Mouse (Mus musculus) hindbrain, embryonic 13.5 days (tissue): Measurements from ENCODE around the gene Nup210l. TPM values are rescaled to one million over a fixed set of nuclear protein-coding genes. Genes with fewer than 3 reads are reported as not detected.

Source experiments
- ATAC-seq: fragments of 200-750 bp; cut with Nextera tagmentation; 2 replicates; pipeline ENCODE4 v1.8.0; 2017; ENCODE audit warnings: moderate TSS enrichment; ENCODE audit not compliant: low FRiP score
- H3K27ac ChIP-seq: fragments of 300-500 bp; sonication (generic); 2 replicates; pipeline ENCODE4 v1.5.1; 2015; ENCODE audit warnings: inconsistent platforms, mild to moderate bottlenecking, moderate library complexity
- H3K27me3 ChIP-seq: fragments of 300-500 bp; sonication (generic); 2 replicates; pipeline ENCODE4 v1.6.1; 2015; ENCODE audit warnings: mild to moderate bottlenecking, inconsistent platforms
- H3K36me3 ChIP-seq: fragments of 300-500 bp; sonication (generic); 2 replicates; pipeline ENCODE4 v1.6.1; 2015; ENCODE audit warnings: mild to moderate bottlenecking, inconsistent platforms
- H3K4me1 ChIP-seq: fragments of 300-500 bp; sonication (generic); replicated peaks from 2 replicates; pipeline ENCODE4 v1.6.1; 2015; ENCODE audit warnings: inconsistent platforms
- H3K4me2 ChIP-seq: fragments of 300-500 bp; sonication (generic); 2 replicates; pipeline ENCODE4 v1.6.1; 2015; ENCODE audit warnings: inconsistent platforms, mild to moderate bottlenecking, moderate library complexity
- H3K4me3 ChIP-seq: fragments of 300-500 bp; sonication (generic); 2 replicates; pipeline ENCODE4 v1.5.1; 2015; ENCODE audit warnings: mild to moderate bottlenecking, inconsistent platforms
- H3K9ac ChIP-seq: fragments of 300-500 bp; sonication (generic); 2 replicates; pipeline ENCODE4 v1.6.1; 2015; ENCODE audit warnings: mild to moderate bottlenecking, inconsistent platforms
- H3K9me3 ChIP-seq: fragments of 300-500 bp; sonication (generic); 2 replicates; pipeline ENCODE4 v1.6.1; 2016; ENCODE audit warnings: inconsistent platforms
- WGBS: fragments of 180-500 bp; shearing (Covaris S2); methylation state at CpG from one replicate; pipeline ENCODE4 v1.1.7; 2015; 5-methylcytosine and 5-hydroxymethylcytosine counted together
- polyA plus RNA-seq: library from polyadenylated mRNA; unstranded; fragments of >200 nt; fragmentation: Nextera tagmentation; extraction: Ambion mirVana; gene quantifications from 2 replicates; pipeline ENCODE4 v1.2.1, GENCODE M21; 2015

Gene Nup210l
- polyA plus RNA-seq, 1 experiment from 2014 or later = 0.31 TPM

DNA sequence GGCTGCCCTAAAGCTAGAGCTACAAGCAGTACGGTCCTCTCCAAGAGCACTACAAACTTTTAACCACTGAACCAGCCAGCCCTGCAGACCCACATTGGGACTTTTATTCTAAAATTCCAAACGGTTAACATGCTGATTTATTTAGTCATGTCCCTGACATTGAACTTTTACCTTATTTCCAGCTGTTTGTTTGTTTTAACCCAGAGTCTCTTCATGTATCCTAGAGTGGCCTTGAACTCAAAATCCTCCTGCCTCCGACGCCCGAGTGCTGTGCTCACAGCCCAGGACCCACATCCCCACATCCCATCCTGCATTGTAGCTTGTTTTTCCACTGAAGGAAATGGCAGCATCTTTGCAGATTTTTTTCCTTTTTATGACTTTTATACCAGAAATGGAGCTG lies 31.1 kb downstream of the Nup210l start:
- WGBS = 83% methylated on average over 5 of the region's 5 CpGs
- no peaks in the 10 kb centered on the region for H3K9me3 ChIP-seq
- ATAC-seq = no peak
- no peak overlapping the region for H3K9ac ChIP-seq
- H3K36me3 ChIP-seq = no peaks in the 10 kb centered on the region
- no peaks in the 10 kb centered on the region for H3K4me1 ChIP-seq
- no peak overlapping the region for H3K4me3 ChIP-seq
- no peak overlapping the region for H3K27ac ChIP-seq
- H3K4me2 ChIP-seq = no peak overlapping the region
- H3K27me3 ChIP-seq = no peaks in the 10 kb centered on the region

DNA sequence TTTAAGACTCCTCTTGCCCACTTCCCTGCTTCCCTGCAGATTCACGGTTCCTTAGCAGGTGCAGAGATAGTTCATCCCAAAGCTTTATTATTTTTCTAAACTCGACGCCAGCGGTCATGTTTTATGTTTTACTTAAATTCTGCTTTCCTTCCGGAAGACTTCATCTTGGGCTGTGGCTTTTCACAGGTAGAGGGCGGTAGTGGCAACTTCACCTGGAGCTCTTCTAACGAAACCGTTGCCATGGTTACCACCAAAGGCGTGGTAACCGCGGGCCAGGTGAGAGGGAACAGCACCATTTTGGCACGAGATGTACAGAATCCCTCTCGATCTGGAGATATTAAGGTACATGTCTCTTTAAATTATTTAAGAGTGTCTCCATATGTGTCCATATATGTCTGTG lies 32.7 kb downstream of the Nup210l start:
- Histone ChIP-seq H3K27me3 (no peaks in the 10 kb centered on the region), H3K27ac (no peak overlapping the region), H3K4me2 (no peak overlapping the region), H3K9ac (no peak overlapping the region), H3K36me3 (no peaks in the 10 kb centered on the region), H3K4me3 (no peak overlapping the region), H3K9me3 (no peaks in the 10 kb centered on the region), H3K4me1 (no peaks in the 10 kb centered on the region)
- no peak for ATAC-seq
- WGBS = 39% methylated on average over 13 of the region's 13 CpGs

DNA sequence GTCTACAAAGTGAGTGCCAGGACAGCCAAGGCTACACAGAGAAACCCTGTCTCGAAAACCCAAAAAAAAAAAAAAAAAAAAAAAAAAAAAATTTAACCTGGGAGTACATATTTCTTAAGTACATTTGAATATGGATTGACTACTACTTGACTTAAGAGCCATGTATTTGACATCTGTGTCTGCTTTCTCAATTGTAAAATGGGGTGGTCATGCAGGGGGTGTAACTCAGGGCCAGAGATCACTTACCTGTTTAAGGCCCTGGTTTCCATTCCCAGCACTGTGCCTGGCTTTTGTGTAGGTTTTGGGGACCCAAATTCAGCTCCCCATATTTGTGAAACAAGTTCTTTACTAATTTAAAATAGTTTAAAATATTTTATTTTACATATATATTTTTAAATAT lies 33.7 kb downstream of the Nup210l start:
- Histone ChIP-seq H3K27me3 (no peaks in the 10 kb centered on the region), H3K9ac (no peak overlapping the region), H3K27ac (no peak overlapping the region), H3K4me1 (no peaks in the 10 kb centered on the region), H3K36me3 (no peaks in the 10 kb centered on the region), H3K9me3 (no peaks in the 10 kb centered on the region), H3K4me3 (no peak overlapping the region), H3K4me2 (no peak overlapping the region)
- WGBS = 80% methylated on average over 1 of the region's 1 CpGs
- ATAC-seq = no peak

DNA sequence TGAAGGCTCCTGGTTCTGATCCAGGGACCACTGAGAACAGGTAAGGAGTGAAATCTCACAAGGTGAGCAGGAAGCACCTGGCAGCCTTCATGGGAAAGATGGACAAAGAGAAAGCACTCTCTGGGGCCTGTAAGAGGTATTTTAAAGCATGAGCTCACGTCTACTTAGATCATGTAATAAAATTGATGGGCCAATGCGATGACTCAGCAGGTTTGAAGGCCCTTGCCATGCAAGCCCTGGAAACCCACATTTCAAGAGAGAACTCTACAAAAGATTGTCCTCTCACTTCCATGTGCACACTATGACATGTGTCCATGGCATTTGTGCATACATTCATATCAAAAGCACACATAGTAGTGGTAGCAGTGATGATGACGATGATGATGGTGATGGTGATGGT lies 36.0 kb downstream of the Nup210l start:
- no peaks in the 10 kb centered on the region for H3K27me3 ChIP-seq
- H3K4me1 ChIP-seq = no peaks in the 10 kb centered on the region
- no peak overlapping the region for H3K4me2 ChIP-seq
- H3K36me3 ChIP-seq = no peaks in the 10 kb centered on the region
- WGBS = 94% methylated on average over 3 of the region's 3 CpGs
- no peak overlapping the region for H3K4me3 ChIP-seq
- no peak overlapping the region for H3K9ac ChIP-seq
- H3K27ac ChIP-seq = no peak overlapping the region
- H3K9me3 ChIP-seq = no peaks in the 10 kb centered on the region
- no peak for ATAC-seq

DNA sequence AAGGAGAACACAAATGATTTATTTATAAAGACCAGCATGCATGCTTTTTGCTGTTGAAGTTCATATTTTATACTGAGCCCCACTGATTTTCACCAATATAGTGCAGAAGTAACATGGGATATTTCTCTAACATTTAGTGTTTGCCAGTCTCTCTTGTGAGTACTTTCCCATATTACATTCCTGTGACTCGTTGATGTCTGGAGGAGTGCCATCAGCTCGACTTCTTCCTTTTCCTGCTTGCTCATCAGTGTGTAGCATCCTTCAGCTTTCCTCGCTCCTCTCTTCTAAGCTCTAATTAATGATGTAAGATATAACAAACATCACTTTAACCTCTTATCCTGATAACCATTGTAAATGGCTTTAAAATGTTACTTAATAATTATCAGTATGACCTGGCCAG lies 41.5 kb downstream of the Nup210l start:
- Histone ChIP-seq H3K9me3 (no peaks in the 10 kb centered on the region), H3K36me3 (no peaks in the 10 kb centered on the region), H3K4me3 (no peak overlapping the region), H3K4me2 (no peak overlapping the region), H3K27ac (no peak overlapping the region), H3K27me3 (no peaks in the 10 kb centered on the region), H3K4me1 (no peaks in the 10 kb centered on the region), H3K9ac (no peak overlapping the region)
- no peak for ATAC-seq
- 85% methylated on average over 3 of the region's 3 CpGs for WGBS

DNA sequence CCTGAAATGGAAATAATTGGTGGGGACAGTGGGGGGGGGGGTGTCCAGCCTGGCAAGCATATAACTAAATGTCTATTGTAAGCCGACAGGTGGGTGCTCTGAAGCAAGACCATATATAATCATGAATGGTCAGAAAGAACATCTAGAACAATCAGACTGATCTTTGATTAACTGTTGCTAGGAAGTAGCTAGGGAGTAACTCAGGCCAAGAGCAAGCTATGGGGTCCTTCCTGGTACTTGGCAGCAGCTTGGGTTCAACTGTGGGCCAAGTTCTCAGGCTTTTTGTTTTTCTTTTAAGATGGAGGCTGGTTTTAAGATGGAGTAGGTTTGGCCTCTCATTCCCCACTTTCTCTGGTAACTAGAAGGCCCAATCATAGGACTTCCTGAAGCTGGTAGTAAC lies 42.7 kb downstream of the Nup210l start:
- Histone ChIP-seq H3K4me3 (no peak overlapping the region), H3K4me1 (no peaks in the 10 kb centered on the region), H3K27ac (no peak overlapping the region), H3K36me3 (no peaks in the 10 kb centered on the region), H3K9me3 (no peaks in the 10 kb centered on the region), H3K27me3 (no peaks in the 10 kb centered on the region), H3K9ac (no peak overlapping the region), H3K4me2 (no peak overlapping the region)
- 67% methylated on average over 1 of the region's 1 CpGs for WGBS
- ATAC-seq = no peak

DNA sequence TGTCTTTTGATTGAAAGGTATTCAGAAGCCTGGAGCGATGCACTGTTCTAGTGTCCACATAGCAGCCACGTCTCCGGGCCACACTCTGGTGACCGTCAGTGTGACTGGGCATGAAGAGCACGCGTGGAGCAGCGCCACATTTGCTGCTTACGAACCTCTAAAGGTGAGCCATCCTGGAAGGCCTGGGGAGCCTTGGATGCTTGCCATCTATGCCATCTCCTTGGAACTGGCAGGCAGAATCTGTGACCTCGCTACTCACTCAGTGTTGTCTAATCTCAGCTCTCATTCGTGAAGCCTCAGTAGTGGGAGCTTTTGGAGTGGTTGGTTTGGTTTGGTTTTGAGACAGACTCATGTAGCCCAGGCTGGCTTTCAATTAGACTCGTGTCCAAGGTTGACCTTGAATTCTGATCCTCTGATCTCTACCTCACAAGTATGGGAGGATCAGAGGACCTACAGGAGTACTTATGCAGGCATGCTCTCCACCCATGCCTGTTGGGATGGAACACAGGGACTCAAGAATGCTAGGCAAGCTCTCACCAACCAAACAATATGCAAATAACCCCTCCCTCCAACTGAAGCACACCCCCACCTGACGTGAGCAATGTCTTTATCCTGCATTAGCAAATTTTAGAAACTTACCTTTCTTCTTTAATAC lies 47.3 kb downstream of the Nup210l start:
- Histone ChIP-seq H3K27ac (no peak overlapping the region), H3K4me1 (no peaks in the 10 kb centered on the region), H3K9me3 (no peaks in the 10 kb centered on the region), H3K27me3 (no peaks in the 10 kb centered on the region), H3K36me3 (no peaks in the 10 kb centered on the region), H3K4me2 (no peak overlapping the region), H3K4me3 (no peak overlapping the region), H3K9ac (no peak overlapping the region)
- no peak for ATAC-seq
- 92% methylated on average over 12 of the region's 12 CpGs for WGBS

DNA sequence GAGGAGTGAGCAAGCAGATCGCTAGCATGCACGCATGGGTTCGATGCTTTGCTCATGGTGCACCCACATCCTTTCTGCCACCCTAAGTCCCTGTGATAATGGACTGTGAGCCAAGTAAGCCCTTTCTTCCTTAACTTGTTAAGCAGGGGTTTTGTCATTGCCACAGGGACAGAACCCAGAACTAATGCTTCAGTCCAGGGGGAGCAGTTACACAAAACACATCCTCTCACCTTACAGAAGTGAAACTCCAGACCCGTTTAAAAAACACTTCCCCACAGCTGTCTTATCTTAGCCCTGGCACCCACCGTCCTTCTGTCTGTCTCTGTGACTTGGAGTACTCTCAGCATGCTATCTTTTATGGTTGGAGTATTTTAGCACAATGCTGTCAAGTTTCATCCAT lies 52.1 kb downstream of the Nup210l start:
- H3K9me3 ChIP-seq = no peaks in the 10 kb centered on the region
- H3K4me2 ChIP-seq = no peak overlapping the region
- H3K27me3 ChIP-seq = no peaks in the 10 kb centered on the region
- no peak overlapping the region for H3K4me3 ChIP-seq
- H3K9ac ChIP-seq = no peak overlapping the region
- no peaks in the 10 kb centered on the region for H3K36me3 ChIP-seq
- no peak for ATAC-seq
- WGBS = 86% methylated on average over 5 of the region's 5 CpGs
- H3K4me1 ChIP-seq = no peaks in the 10 kb centered on the region
- H3K27ac ChIP-seq = no peak overlapping the region

DNA sequence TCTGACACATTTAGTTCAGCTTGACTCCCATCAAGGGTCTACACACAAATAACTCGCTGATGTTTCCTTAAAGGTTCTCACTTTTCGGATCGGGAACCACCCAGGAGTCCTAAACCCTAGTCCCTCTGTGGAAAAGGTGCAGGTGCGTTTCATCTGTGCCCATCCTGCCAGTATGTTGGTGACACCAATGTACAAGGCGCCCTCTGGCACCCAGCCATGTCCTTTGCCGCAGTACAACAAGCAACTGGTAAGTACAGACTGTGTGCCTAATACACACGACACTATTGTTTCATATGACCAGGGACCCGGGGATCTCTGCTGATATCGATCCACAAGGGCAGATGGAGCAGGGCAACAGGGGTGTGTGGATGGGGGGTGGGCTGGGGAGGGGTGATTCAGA lies 55.8 kb downstream of the Nup210l start:
- Histone ChIP-seq H3K9ac (no peak overlapping the region), H3K4me2 (no peak overlapping the region), H3K36me3 (no peaks in the 10 kb centered on the region), H3K9me3 (no peaks in the 10 kb centered on the region), H3K4me1 (no peaks in the 10 kb centered on the region), H3K4me3 (no peak overlapping the region), H3K27ac (no peak overlapping the region), H3K27me3 (no peaks in the 10 kb centered on the region)
- no peak for ATAC-seq
- WGBS = 88% methylated on average over 9 of the region's 9 CpGs

DNA sequence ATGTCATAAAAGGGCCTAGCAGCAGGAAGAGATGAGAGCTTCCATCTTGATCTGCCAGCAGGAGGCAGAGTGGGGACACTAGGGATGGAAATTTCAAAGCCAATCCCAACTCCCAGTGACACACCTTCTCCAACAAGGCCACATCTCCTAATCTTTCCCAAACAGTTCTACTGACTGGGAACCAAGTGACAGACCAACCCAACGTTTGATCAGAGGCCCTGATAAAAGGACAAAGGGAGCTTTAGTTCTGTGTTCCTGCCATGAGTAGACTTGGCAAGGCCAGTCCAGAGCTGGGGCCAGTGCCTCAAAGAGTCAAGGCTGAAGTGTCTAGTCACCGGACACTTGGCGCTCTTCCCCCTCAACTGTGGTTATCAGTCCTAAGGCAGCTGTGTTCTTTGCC lies 57.6 kb downstream of the Nup210l start:
- H3K27ac ChIP-seq = no peak overlapping the region
- WGBS = 84% methylated on average over 3 of the region's 3 CpGs
- no peak overlapping the region for H3K9ac ChIP-seq
- no peaks in the 10 kb centered on the region for H3K4me1 ChIP-seq
- H3K9me3 ChIP-seq = no peaks in the 10 kb centered on the region
- no peak overlapping the region for H3K4me2 ChIP-seq
- no peak for ATAC-seq
- no peaks in the 10 kb centered on the region for H3K36me3 ChIP-seq
- H3K4me3 ChIP-seq = no peak overlapping the region
- no peaks in the 10 kb centered on the region for H3K27me3 ChIP-seq

DNA sequence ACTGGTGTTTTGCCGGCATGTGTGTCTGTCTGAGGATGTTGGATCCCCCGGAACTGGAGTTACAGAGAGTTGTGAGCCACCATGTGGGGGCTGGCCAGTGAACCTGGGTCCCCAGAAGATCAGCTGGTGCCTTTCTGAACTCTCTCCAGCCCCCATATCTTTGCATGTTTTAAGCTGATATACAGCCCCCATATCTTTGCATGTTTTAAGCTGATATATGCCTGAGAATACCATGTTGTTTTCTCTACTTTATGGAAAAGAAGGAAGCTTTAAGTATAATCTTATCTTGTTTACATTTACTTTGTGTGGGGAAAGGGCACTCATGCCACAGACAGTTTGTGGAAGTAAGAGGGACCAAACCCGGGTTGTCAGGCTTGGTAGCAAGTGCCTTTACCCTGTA lies 75.6 kb downstream of the Nup210l start:
- H3K9ac ChIP-seq = no peak overlapping the region
- H3K27ac ChIP-seq = no peak overlapping the region
- H3K9me3 ChIP-seq = no peaks in the 10 kb centered on the region
- no peak overlapping the region for H3K4me2 ChIP-seq
- no peak overlapping the region for H3K4me3 ChIP-seq
- H3K4me1 ChIP-seq = no peaks in the 10 kb centered on the region
- WGBS = 84% methylated on average over 3 of the region's 3 CpGs
- no peak for ATAC-seq
- H3K36me3 ChIP-seq = no peaks in the 10 kb centered on the region
- H3K27me3 ChIP-seq = no peaks in the 10 kb centered on the region

DNA sequence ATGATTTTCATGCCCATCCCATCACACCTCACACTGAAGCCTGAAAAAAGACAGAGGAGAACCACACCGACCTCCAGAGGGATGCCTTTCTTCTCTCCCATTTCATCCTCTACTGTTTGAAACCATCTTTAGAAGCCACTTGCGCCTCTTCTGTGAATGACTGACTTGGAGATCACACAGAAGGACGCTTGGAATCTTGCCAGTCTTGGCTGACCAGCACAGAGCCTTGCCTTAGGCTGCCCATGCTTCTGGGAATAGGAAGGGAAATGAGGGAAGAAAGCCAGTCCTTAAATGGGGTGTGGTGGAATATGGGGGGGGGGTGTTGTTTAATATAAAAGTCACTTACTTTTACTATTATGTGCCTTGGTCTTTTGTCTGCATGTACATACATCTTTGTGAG lies 79.6 kb downstream of the Nup210l start:
- Histone ChIP-seq H3K4me2 (no peak overlapping the region), H3K27ac (no peak overlapping the region), H3K9ac (no peak overlapping the region), H3K4me3 (no peak overlapping the region), H3K36me3 (no peaks in the 10 kb centered on the region), H3K27me3 (no peaks in the 10 kb centered on the region), H3K4me1 (no peaks in the 10 kb centered on the region), H3K9me3 (no peaks in the 10 kb centered on the region)
- 80% methylated on average over 3 of the region's 3 CpGs for WGBS
- no peak for ATAC-seq

DNA sequence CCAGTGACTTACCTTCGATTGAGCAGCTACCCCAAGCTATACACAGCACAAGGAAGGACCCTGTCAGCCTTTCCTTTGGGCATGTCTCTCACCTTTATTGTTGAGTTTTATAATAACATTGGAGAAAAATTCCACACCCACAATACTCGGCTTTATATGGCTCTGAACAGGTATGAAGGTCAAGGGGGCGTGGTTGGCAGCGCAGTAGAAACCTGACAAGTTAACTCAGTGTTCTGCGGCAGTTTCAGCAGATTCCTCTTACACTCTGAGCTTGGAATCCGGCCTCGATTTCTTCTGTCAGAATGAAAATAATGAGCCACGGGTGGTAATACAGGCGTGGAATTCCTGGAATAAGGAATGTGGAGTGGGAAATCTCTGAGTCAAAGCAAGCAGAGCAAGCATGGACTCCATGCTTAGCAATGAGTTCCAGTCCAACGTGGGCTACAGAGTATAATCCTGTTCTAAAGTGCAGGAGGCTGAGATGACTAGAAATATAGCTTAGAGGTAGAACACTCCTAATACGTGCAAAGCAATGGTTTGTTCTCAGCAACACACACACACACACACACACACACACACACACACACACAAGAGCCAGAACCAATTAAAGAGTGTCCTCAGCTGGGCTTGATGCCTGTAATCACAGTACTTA lies 87.1 kb downstream of the Nup210l start:
- ATAC-seq = no peak
- H3K4me1 ChIP-seq = no peaks in the 10 kb centered on the region
- H3K4me3 ChIP-seq = no peak overlapping the region
- H3K27me3 ChIP-seq = no peaks in the 10 kb centered on the region
- no peaks in the 10 kb centered on the region for H3K36me3 ChIP-seq
- H3K9ac ChIP-seq = no peak overlapping the region
- H3K27ac ChIP-seq = no peak overlapping the region
- 79% methylated on average over 11 of the region's 11 CpGs for WGBS
- no peaks in the 10 kb centered on the region for H3K9me3 ChIP-seq
- no peak overlapping the region for H3K4me2 ChIP-seq
